Mouse (Mus musculus) hindlimb bud, embryonic 11.5 days (tissue): ENCODE measurements at regions not wholly inside any gene's neighbourhood (a gene's known extent, or its start where the extent isn't known, plus 50 kb on each side); places are given as distances from the start of the nearest gene placed in this dataset.

Experiments
- DNase-seq: peaks from one replicate; pipeline ENCODE4 v3.0.0-alpha.2; 2012; ENCODE audit warnings: low read depth, low spot score; ENCODE audit errors: extremely low spot score

GRCm38 (mm10) chr2:48220771-48221170 is 593.1 kb upstream of the Acvr2a start:
- DNase-seq: no peak

- DNase-seq: no peak
Measured at GRCm38 (mm10) chr2:48223084-48223799, 590.7 kb upstream of the Acvr2a start.

GRCm38 (mm10) chr2:48250174-48250573 is 563.7 kb upstream of the Acvr2a start:
- no peak for DNase-seq

GRCm38 (mm10) chr2:48260299-48260698 is 553.6 kb upstream of the Acvr2a start:
- no peak for DNase-seq
